ENCODE assay signal across 16 mouse cellular contexts in the genomic region with DNA sequence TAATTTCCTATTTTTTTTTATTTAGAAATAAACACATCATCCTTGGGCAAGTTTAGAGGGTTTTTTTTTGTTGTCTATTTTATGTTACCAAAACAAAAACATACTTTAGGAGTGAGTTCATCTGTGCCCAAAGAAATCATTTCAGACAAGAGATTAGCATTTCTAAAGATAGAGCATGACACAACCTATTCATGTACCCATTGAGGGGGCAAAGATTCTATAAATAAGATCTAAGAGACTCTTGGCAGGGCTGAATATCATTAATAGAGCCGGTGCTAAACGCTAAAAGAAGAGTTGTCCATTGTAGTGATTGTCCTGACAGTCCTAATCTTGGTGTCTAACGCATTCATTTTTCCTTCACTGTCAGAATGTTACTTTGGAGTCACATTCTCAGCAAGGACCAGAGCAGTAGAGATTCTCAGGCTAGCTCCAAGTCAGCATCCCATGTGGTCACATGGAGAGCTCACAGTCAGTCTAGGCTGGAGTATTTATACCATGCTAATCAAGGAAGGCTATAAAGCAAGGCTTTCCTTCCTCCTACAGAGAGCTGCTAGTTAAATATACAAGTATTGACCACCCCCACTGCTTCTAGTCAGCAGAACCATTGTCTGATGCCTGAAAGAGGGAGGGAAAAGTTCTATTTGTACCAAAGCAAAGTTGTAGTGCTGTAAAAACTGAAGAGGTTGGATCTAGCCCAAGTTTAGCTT.
DNase-seq lines count a peak whose midpoint lies in the region; ATAC-seq lines count a peak whose summit lies in the region.
"Had no signal": no experiment of that assay in that cellular context is flagged by ENCODE, and none has a peak within 500 bp of the region (broad histone marks: within the 10 kb centered on the region; RNA-seq: fewer than 3 reads in every experiment).

No protein-coding gene starts in this region.

- ATAC-seq in heart, embryonic 16.5 days (replicated peaks; ENCODE audit: extremely low read depth, insufficient read depth, low FRiP score): no peak
- ATAC-seq in midbrain, embryonic 11.5 days (ENCODE audit: low FRiP score): peak; percentile 81
- ATAC-seq in midbrain, embryonic 15.5 days (replicated peaks): no peak
- peak; percentile 62; the same call in 1 of the 2 replicates for ATAC-seq in forebrain, embryonic 16.5 days
- no peak for ATAC-seq in liver, embryonic 11.5 days (replicated peaks; ENCODE audit: low FRiP score)
- ATAC-seq: intestine, postnatal 0 days; liver, embryonic 12.5 days had no signal

- H3K36me3 ChIP-seq in heart, embryonic 16.5 days (ENCODE audit: control insufficient read depth, insufficient read depth): no peaks in the 10 kb centered on the region
- no peaks in the 10 kb centered on the region for H3K36me3 ChIP-seq in heart, embryonic 10.5 days
- no peaks in the 10 kb centered on the region for H3K36me3 ChIP-seq in midbrain, embryonic 11.5 days (ENCODE audit: control insufficient read depth, insufficient read depth, low read length)
- H3K36me3 ChIP-seq in midbrain, embryonic 15.5 days (replicated peaks): no peaks in the 10 kb centered on the region
- H3K36me3 ChIP-seq in forebrain, embryonic 16.5 days (ENCODE audit: control insufficient read depth, insufficient read depth): no peaks in the 10 kb centered on the region
- H3K36me3 ChIP-seq in liver, embryonic 11.5 days (ENCODE audit: control insufficient read depth, insufficient read depth, low read length): no peaks in the 10 kb centered on the region
- H3K36me3 ChIP-seq: embryonic facial prominence, embryonic 15.5 days; liver, embryonic 12.5 days had no signal

- no peaks in the 10 kb centered on the region for H3K9me3 ChIP-seq in heart, embryonic 16.5 days (replicated peaks; ENCODE audit: control insufficient read depth, low read length)
- no peaks in the 10 kb centered on the region for H3K9me3 ChIP-seq in heart, embryonic 10.5 days
- no peaks in the 10 kb centered on the region for H3K9me3 ChIP-seq in midbrain, embryonic 11.5 days (ENCODE audit: control insufficient read depth, low read length)
- no peaks in the 10 kb centered on the region for H3K9me3 ChIP-seq in midbrain, embryonic 15.5 days
- no peaks in the 10 kb centered on the region for H3K9me3 ChIP-seq in forebrain, embryonic 16.5 days (ENCODE audit: control insufficient read depth, low read length)
- no peaks in the 10 kb centered on the region for H3K9me3 ChIP-seq in liver, embryonic 11.5 days (ENCODE audit: control insufficient read depth, low read length)
- H3K9me3 ChIP-seq: embryonic facial prominence, embryonic 15.5 days; liver, embryonic 12.5 days had no signal

- H3K4me3 ChIP-seq in heart, embryonic 16.5 days (ENCODE audit: low read length): no peak overlapping the region
- H3K4me3 ChIP-seq in heart, embryonic 10.5 days: no peak overlapping the region
- H3K4me3 ChIP-seq in midbrain, embryonic 11.5 days (ENCODE audit: low read depth, low read length): no peak overlapping the region
- H3K4me3 ChIP-seq in midbrain, embryonic 15.5 days: no peak overlapping the region
- no peak overlapping the region for H3K4me3 ChIP-seq in forebrain, embryonic 16.5 days (replicated peaks; ENCODE audit: low read length)
- H3K4me3 ChIP-seq in liver, embryonic 11.5 days (ENCODE audit: low read depth, low read length): no peak overlapping the region
- H3K4me3 ChIP-seq: embryonic facial prominence, embryonic 15.5 days; liver, embryonic 12.5 days had no signal

- no peak overlapping the region for H3K4me2 ChIP-seq in heart, embryonic 16.5 days (ENCODE audit: low read depth, low read length)
- H3K4me2 ChIP-seq in midbrain, embryonic 11.5 days: no peak overlapping the region
- no peak overlapping the region for H3K4me2 ChIP-seq in midbrain, embryonic 15.5 days
- no peak overlapping the region for H3K4me2 ChIP-seq in forebrain, embryonic 16.5 days (ENCODE audit: low read length)
- no peak overlapping the region for H3K4me2 ChIP-seq in liver, embryonic 11.5 days
- H3K4me2 ChIP-seq: embryonic facial prominence, embryonic 15.5 days; liver, embryonic 12.5 days had no signal

- H3K4me1 ChIP-seq in heart, embryonic 16.5 days (ENCODE audit: control insufficient read depth, insufficient read depth, low read length): no peaks in the 10 kb centered on the region
- no peaks in the 10 kb centered on the region for H3K4me1 ChIP-seq in heart, embryonic 10.5 days
- 0 out of 2 replicates have a peak, but pooled peaks cover 2% of the 10 kb centered on the region for H3K4me1 ChIP-seq in midbrain, embryonic 11.5 days (ENCODE audit: control insufficient read depth, insufficient read depth, low read length)
- no peaks in the 10 kb centered on the region for H3K4me1 ChIP-seq in midbrain, embryonic 15.5 days
- H3K4me1 ChIP-seq in forebrain, embryonic 16.5 days (replicated peaks; ENCODE audit: control insufficient read depth, insufficient read depth, low read length): no peaks in the 10 kb centered on the region
- H3K4me1 ChIP-seq in liver, embryonic 11.5 days (replicated peaks; ENCODE audit: control insufficient read depth, insufficient read depth, low read length): no peaks in the 10 kb centered on the region
- H3K4me1 ChIP-seq: embryonic facial prominence, embryonic 15.5 days; liver, embryonic 12.5 days had no signal

- peak overlapping the region; percentile 7 for H3K27ac ChIP-seq in heart, embryonic 16.5 days (ENCODE audit: low read length)
- no peak overlapping the region for H3K27ac ChIP-seq in heart, embryonic 10.5 days
- H3K27ac ChIP-seq in midbrain, embryonic 11.5 days (ENCODE audit: low read depth, low read length): no peak overlapping the region
- H3K27ac ChIP-seq in midbrain, embryonic 15.5 days: no peak overlapping the region
- H3K27ac ChIP-seq in forebrain, embryonic 16.5 days (ENCODE audit: low read length): no peak overlapping the region
- no peak overlapping the region for H3K27ac ChIP-seq in liver, embryonic 11.5 days (ENCODE audit: low read depth, low read length)
- H3K27ac ChIP-seq: embryonic facial prominence, embryonic 15.5 days; liver, embryonic 12.5 days had no signal

- no peak overlapping the region for H3K9ac ChIP-seq in heart, embryonic 16.5 days (ENCODE audit: low read length)
- H3K9ac ChIP-seq in midbrain, embryonic 11.5 days (ENCODE audit: low read length): no peak overlapping the region
- H3K9ac ChIP-seq in midbrain, embryonic 15.5 days: no peak overlapping the region
- H3K9ac ChIP-seq in forebrain, embryonic 16.5 days (replicated peaks; ENCODE audit: low read depth, low read length): no peak overlapping the region
- H3K9ac ChIP-seq in liver, embryonic 11.5 days (ENCODE audit: low read depth, low read length): no peak overlapping the region
- H3K9ac ChIP-seq: embryonic facial prominence, embryonic 15.5 days; liver, embryonic 12.5 days had no signal

- WGBS in heart, embryonic 16.5 days: 63% methylated on average over 3 of the region's 3 CpGs
- 47% methylated on average over 3 of the region's 3 CpGs for WGBS in heart, embryonic 10.5 days
- 35% methylated on average over 3 of the region's 3 CpGs for WGBS in midbrain, embryonic 11.5 days
- 42% methylated on average over 3 of the region's 3 CpGs for WGBS in midbrain, embryonic 15.5 days
- 33% methylated on average over 3 of the region's 3 CpGs for WGBS in forebrain, embryonic 16.5 days
- 70% methylated on average over 3 of the region's 3 CpGs for WGBS in liver, embryonic 11.5 days

- H3K27me3 ChIP-seq in heart, embryonic 16.5 days (ENCODE audit: control insufficient read depth, insufficient read depth, low read length): no peaks in the 10 kb centered on the region
- peaks cover 9% of the 10 kb centered on the region; the same call in 1 of the 2 replicates for H3K27me3 ChIP-seq in heart, embryonic 10.5 days (ENCODE audit: insufficient read depth, poor library complexity, severe bottlenecking)
- peaks cover 20% of the 10 kb centered on the region for H3K27me3 ChIP-seq in midbrain, embryonic 11.5 days (ENCODE audit: control insufficient read depth, insufficient read depth, low read length)
- peaks cover 15% of the 10 kb centered on the region for H3K27me3 ChIP-seq in midbrain, embryonic 15.5 days (replicated peaks)
- H3K27me3 ChIP-seq in forebrain, embryonic 16.5 days (replicated peaks; ENCODE audit: control insufficient read depth, insufficient read depth, low read length): no peaks in the 10 kb centered on the region
- H3K27me3 ChIP-seq in liver, embryonic 11.5 days (replicated peaks; ENCODE audit: control insufficient read depth, insufficient read depth, low read length): peaks cover 4% of the 10 kb centered on the region; the same call in 1 of the 2 replicates
- H3K27me3 ChIP-seq: CH12.LX; embryonic facial prominence, embryonic 15.5 days had no signal

- DNase-seq in heart, embryonic 10.5 days (ENCODE audit: low spot score): no peak
- DNase-seq in midbrain, embryonic 11.5 days (ENCODE audit: low spot score, missing footprints): no peak
- DNase-seq in embryo, embryonic 11 days: peak; percentile 2
- DNase-seq in liver, embryonic 11.5 days (ENCODE audit: low spot score): no peak
- no peak for DNase-seq in frontal cortex, postnatal 25 days (ENCODE audit: low spot score in 2 of 2)
- DNase-seq: cerebellum, adult 11 months; cerebellum, postnatal 36 days; kidney, postnatal 25 days; right cerebral cortex, adult 18-20 months had no signal

Comparison
In these comparisons a context has a peak if more than half of its experiments do, and no peak if none do; other contexts are left out.
1. ATAC-seq: peak in midbrain, embryonic 11.5 days (single experiment) and forebrain, embryonic 16.5 days (single experiment); none in heart, embryonic 16.5 days (single experiment), midbrain, embryonic 15.5 days (single experiment) and liver, embryonic 11.5 days (single experiment).